In the genomic region with DNA sequence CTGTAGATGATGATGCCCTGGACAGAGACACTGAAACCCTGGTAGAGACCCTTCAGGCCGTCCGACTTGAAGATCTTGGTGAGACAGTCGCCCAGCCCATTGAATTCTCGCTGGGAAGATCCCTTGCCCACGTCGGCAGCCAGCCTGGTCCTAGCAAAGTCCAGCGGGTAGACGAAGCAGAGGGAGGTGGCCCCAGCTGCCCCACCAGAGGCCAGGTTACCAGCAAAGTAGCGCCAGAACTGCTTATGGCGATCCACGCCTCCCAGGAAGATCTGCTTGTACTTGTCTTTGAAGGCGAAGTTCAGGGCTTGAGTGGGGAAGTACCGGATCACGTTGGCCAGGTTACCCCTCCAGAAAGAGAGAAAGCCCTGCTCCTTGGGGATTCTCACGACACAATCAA, we compare ENCODE assay signal across 8 mouse cellular contexts. TPM values are rescaled to one million over a fixed set of nuclear protein-coding genes. Genes with fewer than 3 reads are reported as not detected.
A peak's percentile ranks its signal among the peaks of the same experiment; 100 is the strongest.
DNase-seq lines count a peak whose midpoint lies in the region; ATAC-seq and TF ChIP-seq lines count a peak whose summit lies in the region.

No protein-coding gene starts in this region.

- H3K9ac ChIP-seq in embryonic facial prominence, embryonic 13.5 days = peak overlapping the region; percentile 95
- peak overlapping the region; percentile 92 for H3K9ac ChIP-seq in hindbrain, postnatal 0 days (replicated peaks; ENCODE audit: low read length)
- H3K9ac ChIP-seq in midbrain, postnatal 0 days (replicated peaks; ENCODE audit: low read length, poor library complexity, severe bottlenecking) = peak overlapping the region; percentile 96

- peaks cover 63% of the 10 kb centered on the region for H3K4me1 ChIP-seq in embryonic facial prominence, embryonic 13.5 days
- peaks cover 26% of the 10 kb centered on the region for H3K4me1 ChIP-seq in hindbrain, postnatal 0 days (ENCODE audit: insufficient read depth, low read length)
- H3K4me1 ChIP-seq in midbrain, postnatal 0 days (ENCODE audit: insufficient read depth, low read length) = peaks cover 17% of the 10 kb centered on the region

- H3K27ac ChIP-seq in embryonic facial prominence, embryonic 13.5 days = peak overlapping the region; percentile 28; the same call in 1 of the 2 replicates
- H3K27ac ChIP-seq in hindbrain, postnatal 0 days = peak overlapping the region; percentile 99
- peak overlapping the region; percentile 32; the same call in 1 of the 2 replicates for H3K27ac ChIP-seq in midbrain, postnatal 0 days (ENCODE audit: low read depth, low read length)

- no peak for TF ChIP-seq CTCF in hindbrain, postnatal 0 days (IDR thresholded peaks at IDR 0.05; ENCODE audit: low read depth)
- TF ChIP-seq CTCF in midbrain, postnatal 0 days (IDR thresholded peaks at IDR 0.05) = no peak

- ATAC-seq in cerebellum, adult (ENCODE audit: insufficient number of reproducible peaks, low FRiP score, low TSS enrichment) = no peak
- ATAC-seq in embryonic facial prominence, embryonic 13.5 days (ENCODE audit: insufficient number of reproducible peaks, insufficient read depth, low FRiP score, low TSS enrichment, low read depth) = no peak
- ATAC-seq in hindbrain, postnatal 0 days = no peak
- no peak for ATAC-seq in midbrain, postnatal 0 days (ENCODE audit: low FRiP score)

- 52% methylated on average over 15 of the region's 15 CpGs for WGBS in embryonic facial prominence, embryonic 13.5 days
- WGBS in hindbrain, postnatal 0 days = 64% methylated on average over 15 of the region's 15 CpGs
- WGBS in midbrain, postnatal 0 days = 70% methylated on average over 15 of the region's 15 CpGs

- peak; percentile 28 for DNase-seq in cerebellum, adult 11 months
- DNase-seq in 3134 (ENCODE audit: extremely low read depth, insufficient read length, low spot score) = peak; percentile 19
- peak; percentile 19 for DNase-seq in hindbrain, postnatal 0 days (ENCODE audit: low spot score)
- no peak for DNase-seq in midbrain, postnatal 0 days (ENCODE audit: low spot score)
- no peak for DNase-seq in c-Kit-positive CD71-positive TER-119-positive erythroid progenitor cells, embryonic 14.5 days (ENCODE audit: low spot score)
- DNase-seq in adrenal gland, postnatal 25 days = no peak

- H3K36me3 ChIP-seq in embryonic facial prominence, embryonic 13.5 days = peaks cover 47% of the 10 kb centered on the region
- H3K36me3 ChIP-seq in hindbrain, postnatal 0 days (ENCODE audit: insufficient read depth, low read length) = peaks cover 38% of the 10 kb centered on the region
- H3K36me3 ChIP-seq in midbrain, postnatal 0 days (ENCODE audit: insufficient read depth, low read length) = peaks cover 34% of the 10 kb centered on the region

- H3K4me3 ChIP-seq in embryonic facial prominence, embryonic 13.5 days = peak overlapping the region; percentile 74
- H3K4me3 ChIP-seq in hindbrain, postnatal 0 days (ENCODE audit: low read length) = peak overlapping the region; percentile 82
- peak overlapping the region; percentile 78 for H3K4me3 ChIP-seq in midbrain, postnatal 0 days (ENCODE audit: low read depth, low read length)

- H3K9me3 ChIP-seq in embryonic facial prominence, embryonic 13.5 days = no peaks in the 10 kb centered on the region
- H3K9me3 ChIP-seq in hindbrain, postnatal 0 days (ENCODE audit: low read length) = no peaks in the 10 kb centered on the region
- no peaks in the 10 kb centered on the region for H3K9me3 ChIP-seq in midbrain, postnatal 0 days (ENCODE audit: low read length)

- H3K27me3 ChIP-seq in embryonic facial prominence, embryonic 13.5 days = no peaks in the 10 kb centered on the region
- H3K27me3 ChIP-seq in hindbrain, postnatal 0 days (ENCODE audit: insufficient read depth, low read length) = no peaks in the 10 kb centered on the region
- no peaks in the 10 kb centered on the region for H3K27me3 ChIP-seq in midbrain, postnatal 0 days (ENCODE audit: insufficient read depth, low read length)

- H3K4me2 ChIP-seq in embryonic facial prominence, embryonic 13.5 days = peak overlapping the region; percentile 84
- peak overlapping the region; percentile 88 for H3K4me2 ChIP-seq in hindbrain, postnatal 0 days (ENCODE audit: low read depth, low read length)
- peak overlapping the region; percentile 76 for H3K4me2 ChIP-seq in midbrain, postnatal 0 days (ENCODE audit: low read depth, low read length, poor library complexity, severe bottlenecking)

RNA-seq across cellular contexts. Expression of a gene that starts 2.0 kb away (rescaled TPM):
- 540 and 549 TPM in 2 replicates for polyA plus RNA-seq in embryonic facial prominence, embryonic 13.5 days (2015; fragmentation: Nextera tagmentation; extraction: Ambion mirVana)
- 1,071 and 1,180 TPM in 2 replicates for total RNA-seq in hindbrain, postnatal 0 days (2014; rRNA removed)
- polyA plus RNA-seq in hindbrain, postnatal 0 days (2015; fragmentation: Nextera tagmentation; extraction: Ambion mirVana) = 1,213 and 1,215 TPM in 2 replicates
- 1,005 and 1,051 TPM in 2 replicates for total RNA-seq in midbrain, postnatal 0 days (2014; rRNA removed)
- polyA plus RNA-seq in midbrain, postnatal 0 days (2015; fragmentation: Nextera tagmentation; extraction: Ambion mirVana) = 1,140 and 1,170 TPM in 2 replicates
- 134 and 159 TPM in 2 replicates for total RNA-seq in adrenal gland, postnatal 25 days (2021)

RNA-seq across cellular contexts. Expression of a gene that starts 57.1 kb away (rescaled TPM):
- 7.8 and 8.3 TPM in 2 replicates for polyA plus RNA-seq in embryonic facial prominence, embryonic 13.5 days (2015; fragmentation: Nextera tagmentation; extraction: Ambion mirVana)
- 36.9 and 38.7 TPM in 2 replicates for total RNA-seq in hindbrain, postnatal 0 days (2014; rRNA removed)
- 8.4 and 10.4 TPM in 2 replicates for polyA plus RNA-seq in hindbrain, postnatal 0 days (2015; fragmentation: Nextera tagmentation; extraction: Ambion mirVana)
- 42.9 and 50.3 TPM in 2 replicates for total RNA-seq in midbrain, postnatal 0 days (2014; rRNA removed)
- polyA plus RNA-seq in midbrain, postnatal 0 days (2015; fragmentation: Nextera tagmentation; extraction: Ambion mirVana) = 8.7 and 10.5 TPM in 2 replicates
- 17.3 and 17.9 TPM in 2 replicates for total RNA-seq in adrenal gland, postnatal 25 days (2021)

RNA-seq across cellular contexts. Expression of a gene that starts 57.5 kb away (rescaled TPM):
- 36.1 and 39.5 TPM in 2 replicates for polyA plus RNA-seq in embryonic facial prominence, embryonic 13.5 days (2015; fragmentation: Nextera tagmentation; extraction: Ambion mirVana)
- total RNA-seq in hindbrain, postnatal 0 days (2014; rRNA removed) = 15.1 and 15.2 TPM in 2 replicates
- 26.8 and 28.0 TPM in 2 replicates for polyA plus RNA-seq in hindbrain, postnatal 0 days (2015; fragmentation: Nextera tagmentation; extraction: Ambion mirVana)
- total RNA-seq in midbrain, postnatal 0 days (2014; rRNA removed) = 17.7 and 20.8 TPM in 2 replicates
- polyA plus RNA-seq in midbrain, postnatal 0 days (2015; fragmentation: Nextera tagmentation; extraction: Ambion mirVana) = 27.6 and 32.1 TPM in 2 replicates
- 21.2 and 24.4 TPM in 2 replicates for total RNA-seq in adrenal gland, postnatal 25 days (2021)

Comparison
In these comparisons a context has a peak if more than half of its experiments do, and no peak if none do; other contexts are left out.
1. DNase-seq: peak in cerebellum, adult 11 months (single experiment), 3134 (single experiment) and hindbrain, postnatal 0 days (single experiment); none in midbrain, postnatal 0 days (single experiment), c-Kit-positive CD71-positive TER-119-positive erythroid progenitor cells, embryonic 14.5 days (single experiment) and adrenal gland, postnatal 25 days (single experiment).
2. H3K27ac ChIP-seq: peak in every context shown above with its lines; median percentile 99 in hindbrain, postnatal 0 days; 32 in midbrain, postnatal 0 days; 28 in embryonic facial prominence, embryonic 13.5 days.
3. Peak in every context shown above with its lines, with median percentiles within 50 percentile points of each other: H3K4me2 ChIP-seq, H3K4me3 ChIP-seq and H3K9ac ChIP-seq.